Mouse (Mus musculus): ENCODE results near the gene Dimt1. TPM values are rescaled to one million over a fixed set of nuclear protein-coding genes. Genes with fewer than 3 reads are reported as not detected.
"Not testable (repeated sequence)": the region's sequence is repeated elsewhere in the genome, so short reads cannot be mapped to it uniquely, and the experiment has no call there.

The Dimt1 gene
- polyA plus RNA-seq (2015; fragmentation: Nextera tagmentation; extraction: Ambion mirVana) = 26.4 and 30.1 TPM in 2 replicates

DNA sequence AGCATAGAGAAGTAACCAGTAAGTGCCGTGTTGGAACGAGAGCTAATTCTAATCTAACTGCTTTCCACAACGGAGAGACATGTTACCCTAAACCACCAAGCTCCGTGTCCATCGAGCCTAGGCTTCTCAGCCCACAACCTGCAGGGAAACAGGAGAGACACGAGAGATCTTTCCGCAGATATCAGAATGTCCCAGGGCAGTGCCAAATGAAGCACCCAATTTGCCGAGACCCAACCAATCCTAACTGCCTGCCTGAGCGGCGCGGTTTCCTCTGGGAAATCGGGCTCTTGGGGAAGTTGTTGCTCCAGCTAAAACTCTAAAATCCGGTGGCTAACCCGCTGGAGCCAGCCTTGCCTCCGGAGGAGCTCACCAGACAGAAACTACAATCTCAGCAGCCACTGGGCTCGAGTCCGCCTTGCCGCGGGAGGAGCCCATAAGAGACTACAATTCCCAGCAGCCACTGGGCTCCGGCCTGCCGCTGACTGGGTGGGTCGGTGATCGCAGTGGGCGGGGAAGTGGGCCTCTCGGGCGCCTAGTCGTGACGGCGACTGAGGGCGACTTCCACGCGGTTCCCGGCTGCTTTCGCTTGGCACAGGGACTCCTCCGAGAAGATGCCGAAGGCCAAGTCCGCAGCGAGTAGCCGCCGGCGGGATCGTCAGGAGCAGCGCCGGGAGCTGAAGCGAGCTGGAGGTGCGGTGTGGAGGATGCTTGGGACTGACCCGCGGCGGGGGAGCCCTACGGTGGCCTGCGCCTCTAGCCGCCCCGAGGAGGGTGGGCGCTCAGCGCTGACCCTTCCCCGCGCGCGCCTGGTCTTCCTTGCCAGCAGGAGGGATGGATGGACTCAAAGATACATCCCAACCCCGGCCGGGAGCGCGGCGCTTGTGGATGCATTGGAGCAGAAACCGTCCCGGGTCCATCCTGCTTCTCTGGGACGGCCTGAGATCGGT is at the start of gene Dimt1:
Gene Dimt1 (plus strand): TSS at position 534 of the 947 bp plus-strand sequence.
- peak; percentile 100 for ATAC-seq
- under 1% methylated on average over 68 of the region's 68 CpGs for WGBS
- H3K4me3 ChIP-seq (ENCODE audit: low read length) = peak within 1 kb of the TSS; percentile 92
- peak within 1 kb of the TSS; percentile 56 for H3K4me2 ChIP-seq (ENCODE audit: low read depth, low read length)
- no peaks in the 10 kb centered on the region for H3K9me3 ChIP-seq (ENCODE audit: control insufficient read depth, low read length)
- H3K36me3 ChIP-seq (ENCODE audit: control insufficient read depth, insufficient read depth, low read length) = 0 out of 2 replicates have a peak, but pooled peaks cover 4% of the 10 kb centered on the region
- peaks cover 10% of the 10 kb centered on the region for H3K4me1 ChIP-seq (ENCODE audit: control insufficient read depth, insufficient read depth, low read length)
- H3K27ac ChIP-seq (ENCODE audit: low read length) = peak within 1 kb of the TSS; percentile 93
- no peaks in the 10 kb centered on the region for H3K27me3 ChIP-seq (replicated peaks; ENCODE audit: control insufficient read depth, insufficient read depth, low read length)
- H3K9ac ChIP-seq (ENCODE audit: low read depth, low read length) = peak within 1 kb of the TSS; percentile 95

DNA sequence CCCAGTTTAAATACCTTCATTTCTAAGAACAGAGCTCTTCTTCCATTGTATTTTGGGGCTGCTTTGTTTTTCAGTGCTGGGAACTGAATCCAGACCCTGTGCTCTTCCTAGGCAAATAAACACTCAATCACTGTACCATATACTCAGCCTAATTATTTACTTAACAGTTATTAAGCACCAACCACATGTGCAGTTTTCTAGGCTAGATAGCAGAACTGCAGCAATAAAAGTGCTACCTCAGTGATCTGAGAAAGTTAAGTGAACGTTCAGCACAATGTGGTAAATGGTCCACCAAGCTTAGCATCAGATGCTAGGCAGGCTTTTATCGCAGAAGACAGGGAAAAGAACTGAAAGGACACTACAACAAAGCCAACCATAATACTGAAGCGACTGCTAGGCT is 42.3 kb upstream of the Dimt1 start:
- Histone ChIP-seq H3K27ac (ENCODE audit: low read length) (no peak overlapping the region), H3K27me3 (replicated peaks; ENCODE audit: control insufficient read depth, insufficient read depth, low read length) (no peaks in the 10 kb centered on the region), H3K9me3 (ENCODE audit: control insufficient read depth, low read length) (no peaks in the 10 kb centered on the region), H3K36me3 (ENCODE audit: control insufficient read depth, insufficient read depth, low read length) (peaks cover 8% of the 10 kb centered on the region; the same call in 1 of the 2 replicates), H3K4me3 (ENCODE audit: low read length) (no peak overlapping the region), H3K9ac (ENCODE audit: low read depth, low read length) (no peak overlapping the region), H3K4me2 (ENCODE audit: low read depth, low read length) (no peak overlapping the region), H3K4me1 (ENCODE audit: control insufficient read depth, insufficient read depth, low read length) (no peaks in the 10 kb centered on the region)
- peak; percentile 54 for ATAC-seq
- WGBS = 62% methylated on average over 3 of the region's 3 CpGs

GRCm38 (mm10) chr13:106905154-106905553 is 41.8 kb upstream of the Dimt1 start:
- WGBS = 63% methylated on average over 6 of the region's 6 CpGs
- not testable (repeated sequence) for H3K9ac ChIP-seq (ENCODE audit: low read depth, low read length); H3K9me3 ChIP-seq (ENCODE audit: control insufficient read depth, low read length); H3K4me3 ChIP-seq (ENCODE audit: low read length); H3K4me2 ChIP-seq (ENCODE audit: low read depth, low read length); H3K4me1 ChIP-seq (ENCODE audit: control insufficient read depth, insufficient read depth, low read length); H3K27me3 ChIP-seq (replicated peaks; ENCODE audit: control insufficient read depth, insufficient read depth, low read length); H3K36me3 ChIP-seq (ENCODE audit: control insufficient read depth, insufficient read depth, low read length); H3K27ac ChIP-seq (ENCODE audit: low read length)
- peak; percentile 68 for ATAC-seq

GRCm38 (mm10) chr13:106907273-106907672 is 39.7 kb upstream of the Dimt1 start:
- Histone ChIP-seq H3K4me1 (ENCODE audit: control insufficient read depth, insufficient read depth, low read length) (no peaks in the 10 kb centered on the region), H3K4me3 (ENCODE audit: low read length) (no peak overlapping the region), H3K9me3 (ENCODE audit: control insufficient read depth, low read length) (no peaks in the 10 kb centered on the region), H3K4me2 (ENCODE audit: low read depth, low read length) (no peak overlapping the region), H3K9ac (ENCODE audit: low read depth, low read length) (no peak overlapping the region), H3K27me3 (replicated peaks; ENCODE audit: control insufficient read depth, insufficient read depth, low read length) (no peaks in the 10 kb centered on the region), H3K36me3 (ENCODE audit: control insufficient read depth, insufficient read depth, low read length) (peaks cover 8% of the 10 kb centered on the region; the same call in 1 of the 2 replicates), H3K27ac (ENCODE audit: low read length) (no peak overlapping the region)
- ATAC-seq = no peak
- 97% methylated on average over 4 of the region's 4 CpGs for WGBS

GRCm38 (mm10) chr13:106910096-106910495 is 36.8 kb upstream of the Dimt1 start:
- no peak overlapping the region for H3K4me2 ChIP-seq (ENCODE audit: low read depth, low read length)
- no peaks in the 10 kb centered on the region for H3K27me3 ChIP-seq (replicated peaks; ENCODE audit: control insufficient read depth, insufficient read depth, low read length)
- H3K27ac ChIP-seq (ENCODE audit: low read length) = no peak overlapping the region
- H3K9me3 ChIP-seq (ENCODE audit: control insufficient read depth, low read length) = no peaks in the 10 kb centered on the region
- no peak overlapping the region for H3K9ac ChIP-seq (ENCODE audit: low read depth, low read length)
- 97% methylated on average over 10 of the region's 10 CpGs for WGBS
- peaks cover 8% of the 10 kb centered on the region; the same call in 1 of the 2 replicates for H3K36me3 ChIP-seq (ENCODE audit: control insufficient read depth, insufficient read depth, low read length)
- no peak overlapping the region for H3K4me3 ChIP-seq (ENCODE audit: low read length)
- no peak for ATAC-seq
- H3K4me1 ChIP-seq (ENCODE audit: control insufficient read depth, insufficient read depth, low read length) = no peaks in the 10 kb centered on the region

GRCm38 (mm10) chr13:106913125-106913736 is 33.7 kb upstream of the Dimt1 start:
- no peaks in the 10 kb centered on the region for H3K9me3 ChIP-seq (ENCODE audit: control insufficient read depth, low read length)
- WGBS = 39% methylated on average over 3 of the region's 3 CpGs
- H3K4me3 ChIP-seq (ENCODE audit: low read length) = no peak overlapping the region
- no peaks in the 10 kb centered on the region for H3K27me3 ChIP-seq (replicated peaks; ENCODE audit: control insufficient read depth, insufficient read depth, low read length)
- no peak overlapping the region for H3K9ac ChIP-seq (ENCODE audit: low read depth, low read length)
- ATAC-seq = peak; percentile 69
- H3K4me2 ChIP-seq (ENCODE audit: low read depth, low read length) = no peak overlapping the region
- H3K4me1 ChIP-seq (ENCODE audit: control insufficient read depth, insufficient read depth, low read length) = no peaks in the 10 kb centered on the region
- H3K27ac ChIP-seq (ENCODE audit: low read length) = no peak overlapping the region
- H3K36me3 ChIP-seq (ENCODE audit: control insufficient read depth, insufficient read depth, low read length) = peaks cover 3% of the 10 kb centered on the region; the same call in 1 of the 2 replicates

DNA sequence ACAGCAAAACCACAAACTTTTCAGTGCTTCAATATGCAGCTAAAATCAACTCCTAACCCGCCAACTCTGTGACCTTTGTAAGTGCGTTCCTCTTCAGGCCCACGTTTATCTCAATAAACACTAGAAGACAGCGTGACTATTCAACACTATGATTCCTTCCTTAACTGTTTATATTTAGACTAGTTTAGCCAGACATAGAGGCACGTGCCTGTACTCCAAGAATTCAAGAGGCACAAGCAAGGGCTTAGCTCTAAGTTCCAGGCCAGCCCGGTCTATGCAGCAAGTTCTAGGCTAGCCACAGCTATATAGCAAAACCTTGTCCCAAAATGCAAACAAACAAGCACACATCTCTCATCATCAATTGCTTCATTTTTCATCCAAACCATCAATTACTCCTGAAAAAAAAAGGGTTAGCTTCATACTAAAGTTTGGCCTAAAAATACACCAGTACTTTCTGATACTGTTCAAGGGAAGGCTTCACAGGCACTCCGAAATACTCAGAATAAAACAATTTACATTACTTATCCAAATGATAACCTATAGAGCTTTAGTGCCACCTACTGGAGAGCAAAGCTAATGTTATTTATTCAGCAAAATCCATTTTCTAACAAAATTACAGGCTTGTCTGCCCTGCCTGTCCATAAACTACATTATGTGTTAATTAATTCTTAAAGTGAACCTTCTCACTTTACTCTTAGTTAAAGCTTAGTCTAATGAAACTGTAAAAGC is 28.4 kb upstream of the Dimt1 start:
- Histone ChIP-seq H3K4me2 (ENCODE audit: low read depth, low read length) (no peak overlapping the region), H3K36me3 (ENCODE audit: control insufficient read depth, insufficient read depth, low read length) (0 out of 2 replicates have a peak, but pooled peaks cover 5% of the 10 kb centered on the region), H3K9ac (ENCODE audit: low read depth, low read length) (no peak overlapping the region), H3K4me3 (ENCODE audit: low read length) (no peak overlapping the region), H3K27ac (ENCODE audit: low read length) (no peak overlapping the region), H3K27me3 (replicated peaks; ENCODE audit: control insufficient read depth, insufficient read depth, low read length) (no peaks in the 10 kb centered on the region), H3K9me3 (ENCODE audit: control insufficient read depth, low read length) (no peaks in the 10 kb centered on the region), H3K4me1 (ENCODE audit: control insufficient read depth, insufficient read depth, low read length) (no peaks in the 10 kb centered on the region)
- 61% methylated on average over 7 of the region's 7 CpGs for WGBS
- ATAC-seq = no peak

GRCm38 (mm10) chr13:106925921-106926320 is 21.0 kb upstream of the Dimt1 start:
- not testable (repeated sequence) for H3K36me3 ChIP-seq (ENCODE audit: control insufficient read depth, insufficient read depth, low read length); H3K27me3 ChIP-seq (replicated peaks; ENCODE audit: control insufficient read depth, insufficient read depth, low read length); H3K4me3 ChIP-seq (ENCODE audit: low read length); H3K4me2 ChIP-seq (ENCODE audit: low read depth, low read length); H3K27ac ChIP-seq (ENCODE audit: low read length); H3K4me1 ChIP-seq (ENCODE audit: control insufficient read depth, insufficient read depth, low read length); H3K9me3 ChIP-seq (ENCODE audit: control insufficient read depth, low read length); ATAC-seq; H3K9ac ChIP-seq (ENCODE audit: low read depth, low read length)
- 89% methylated on average over 3 of the region's 3 CpGs for WGBS

DNA sequence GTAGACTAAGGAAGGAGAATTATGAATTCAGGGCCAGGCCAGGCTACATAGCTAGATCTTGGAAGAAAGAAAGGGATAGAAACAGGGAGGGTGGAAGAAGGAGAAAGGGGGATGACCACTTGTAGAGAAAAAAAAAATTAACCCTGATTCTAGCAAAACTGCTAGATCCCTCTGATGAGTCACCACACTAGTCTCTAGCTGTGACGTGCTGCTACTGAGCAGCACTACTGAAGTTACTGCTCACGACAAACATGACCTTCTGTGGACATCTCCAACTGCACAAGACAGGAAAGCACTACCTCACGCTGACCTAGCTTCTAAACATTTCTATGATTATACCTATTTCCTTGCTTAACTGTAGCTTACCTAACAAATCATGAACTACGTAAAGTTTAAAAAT is 18.6 kb upstream of the Dimt1 start:
- no peaks in the 10 kb centered on the region for H3K27me3 ChIP-seq (replicated peaks; ENCODE audit: control insufficient read depth, insufficient read depth, low read length)
- H3K9ac ChIP-seq (ENCODE audit: low read depth, low read length) = no peak overlapping the region
- 0 out of 2 replicates have a peak, but pooled peaks cover 3% of the 10 kb centered on the region for H3K4me1 ChIP-seq (ENCODE audit: control insufficient read depth, insufficient read depth, low read length)
- ATAC-seq = no peak
- no peak overlapping the region for H3K27ac ChIP-seq (ENCODE audit: low read length)
- peaks cover 5% of the 10 kb centered on the region; the same call in 1 of the 2 replicates for H3K9me3 ChIP-seq (ENCODE audit: control insufficient read depth, low read length)
- no peak overlapping the region for H3K4me3 ChIP-seq (ENCODE audit: low read length)
- WGBS = 92% methylated on average over 4 of the region's 4 CpGs
- no peak overlapping the region for H3K4me2 ChIP-seq (ENCODE audit: low read depth, low read length)
- H3K36me3 ChIP-seq (ENCODE audit: control insufficient read depth, insufficient read depth, low read length) = peaks cover 5% of the 10 kb centered on the region

Measured in intestine, embryonic 16.5 days (tissue).